Mouse (Mus musculus) heart, postnatal 0 days (tissue): ENCODE data around the gene Cxcl16. TPM values are rescaled to one million over a fixed set of nuclear protein-coding genes. Genes with fewer than 3 reads are reported as not detected.

ENCODE experiments used
- ATAC-seq: fragments of 200-750 bp; cut with Nextera tagmentation; 2 replicates; pipeline ENCODE4 v1.8.0; 2017; ENCODE audit warnings: low read depth, moderate number of reproducible peaks, moderate library complexity; ENCODE audit not compliant: insufficient read depth
- DNase-seq: peaks from one replicate; pipeline ENCODE4 v3.0.0-alpha.2; 2016; ENCODE audit warnings: low spot score
- H3K27ac ChIP-seq: fragments of 300-500 bp; sonication (generic); 2 replicates; pipeline ENCODE4 v1.5.1; 2014; ENCODE audit warnings: low read depth, mild to moderate bottlenecking
- H3K27me3 ChIP-seq: fragments of 300-500 bp; sonication (generic); 2 replicates; pipeline ENCODE4 v1.6.1; 2014; ENCODE audit warnings: low read length, mixed read lengths; ENCODE audit not compliant: control insufficient read depth, insufficient read depth
- H3K36me3 ChIP-seq: fragments of 300-500 bp; sonication (generic); replicated peaks from 2 replicates; pipeline ENCODE4 v1.6.1; 2014; ENCODE audit warnings: low read length, mixed read lengths; ENCODE audit not compliant: control insufficient read depth, insufficient read depth
- H3K4me1 ChIP-seq: fragments of 300-500 bp; sonication (generic); 2 replicates; pipeline ENCODE4 v1.6.1; 2014; ENCODE audit warnings: antibody characterized with exemption; ENCODE audit not compliant: control insufficient read depth, insufficient read depth
- H3K4me2 ChIP-seq: fragments of 300-500 bp; sonication (generic); 2 replicates; pipeline ENCODE4 v1.6.1; 2014; ENCODE audit warnings: low read depth, mild to moderate bottlenecking, low read length, moderate library complexity
- H3K4me3 ChIP-seq: fragments of 300-500 bp; sonication (generic); 2 replicates; pipeline ENCODE4 v1.5.1; 2014; ENCODE audit warnings: low read depth, low read length
- H3K9ac ChIP-seq: fragments of 300-500 bp; sonication (generic); replicated peaks from 2 replicates; pipeline ENCODE4 v1.6.1; 2014; ENCODE audit warnings: low read depth, low read length, mixed read lengths
- H3K9me3 ChIP-seq: fragments of 300-500 bp; sonication (generic); replicated peaks from 2 replicates; pipeline ENCODE4 v1.6.1; 2016; ENCODE audit warnings: low read length; ENCODE audit not compliant: control insufficient read depth
- CTCF ChIP-seq: IDR thresholded peaks from 2 replicates; pipeline ENCODE4 v1.5.1; 2016; ENCODE audit warnings: antibody characterized with exemption, control low read depth, low read depth
- EP300 ChIP-seq: IDR thresholded peaks from 2 replicates; pipeline ENCODE4 v1.6.1; 2016; ENCODE audit warnings: antibody characterized with exemption, low read depth
- WGBS: fragments of 180-500 bp; shearing (Covaris S2); extraction: QIAGEN DNeasy Blood & Tissue Kit; methylation state at CpG from one replicate; pipeline ENCODE4 v1.1.7; 2014; 5-methylcytosine and 5-hydroxymethylcytosine counted together
- polyA plus RNA-seq: library from polyadenylated mRNA; unstranded; fragments of >200 nt; fragmentation: Nextera tagmentation; extraction: Ambion mirVana; gene quantifications from 2 replicates; pipeline ENCODE4 v1.2.1, GENCODE M21; 2015
- total RNA-seq: library from RNA; depleted of rRNA; stranded (reverse); fragments of >200 nt; gene quantifications from 2 replicates; pipeline ENCODE4 v1.2.3, GENCODE M21; 2014; ENCODE audit warnings: low replicate concordance

The Cxcl16 gene
- total and polyA plus RNA-seq, 2 experiments from 2014 or later, result 5.9 to 9.8 TPM

- Histone ChIP-seq H3K4me2 (peak within 1 kb of the TSS; percentile 65), H3K4me3 (peak within 1 kb of the TSS; percentile 66), H3K27me3 (no peaks in the 10 kb centered on the region), H3K9me3 (no peaks in the 10 kb centered on the region), H3K27ac (peak within 1 kb of the TSS; percentile 94), H3K9ac (peak within 1 kb of the TSS; percentile 60), H3K4me1 (no peaks in the 10 kb centered on the region), H3K36me3 (peaks cover 15% of the 10 kb centered on the region)
- DNase-seq (peak; percentile 97), ATAC-seq (peak; percentile 99)
- WGBS, result under 1% methylated on average over 46 of the region's 46 CpGs
- peak; percentile 93 for TF ChIP-seq CTCF
- no peak for TF ChIP-seq EP300
These were observed 7.8 kb downstream of the Cxcl16 start, which contains the start of gene Med11 for GRCm38 (mm10) chr11:70451797-70452498. Med11 (plus strand) TSS chr11:70451919.

GRCm38 (mm10) chr11:70450926-70451325, 8.9 kb downstream of the Cxcl16 start:
- ATAC-seq, result no peak
- 73% methylated on average over 2 of the region's 2 CpGs for WGBS
- no peak overlapping the region for H3K4me2 ChIP-seq
- H3K4me3 ChIP-seq, result no peak overlapping the region
- H3K36me3 ChIP-seq, result peaks cover 15% of the 10 kb centered on the region
- no peaks in the 10 kb centered on the region for H3K4me1 ChIP-seq
- H3K27ac ChIP-seq, result no peak overlapping the region
- TF ChIP-seq EP300, result no peak
- no peak for TF ChIP-seq CTCF
- no peaks in the 10 kb centered on the region for H3K27me3 ChIP-seq
- H3K9ac ChIP-seq, result no peak overlapping the region
- DNase-seq, result no peak
- no peaks in the 10 kb centered on the region for H3K9me3 ChIP-seq

- Histone ChIP-seq H3K4me1 (no peaks in the 10 kb centered on the region), H3K36me3 (no peaks in the 10 kb centered on the region), H3K27me3 (no peaks in the 10 kb centered on the region), H3K9me3 (no peaks in the 10 kb centered on the region), H3K4me2 (no peak overlapping the region), H3K4me3 (no peak overlapping the region), H3K27ac (no peak overlapping the region), H3K9ac (no peak overlapping the region)
- ATAC-seq, result no peak
- WGBS, result 77% methylated on average over 1 of the region's 1 CpGs
- DNase-seq, result no peak
- TF ChIP-seq CTCF (no peak), EP300 (no peak)
These were observed 12.4 kb downstream of the Cxcl16 start for GRCm38 (mm10) chr11:70447373-70447772.

GRCm38 (mm10) chr11:70446756-70447155, 13.0 kb downstream of the Cxcl16 start:
- 22% methylated on average over 3 of the region's 3 CpGs for WGBS
- DNase-seq, result no peak

GRCm38 (mm10) chr11:70444667-70445066, 15.1 kb downstream of the Cxcl16 start:
- no peak for ATAC-seq
- Histone ChIP-seq H3K4me1 (no peaks in the 10 kb centered on the region), H3K27ac (no peak overlapping the region), H3K4me3 (no peak overlapping the region), H3K36me3 (peaks cover 7% of the 10 kb centered on the region), H3K4me2 (no peak overlapping the region), H3K9me3 (no peaks in the 10 kb centered on the region), H3K9ac (no peak overlapping the region), H3K27me3 (no peaks in the 10 kb centered on the region)
- DNase-seq, result no peak
- TF ChIP-seq CTCF (no peak), EP300 (no peak)
- 62% methylated on average over 6 of the region's 6 CpGs for WGBS

More at GRCm38 (mm10) chr11:70446756-70447155, 13.0 kb downstream of the Cxcl16 start:
- H3K36me3 ChIP-seq, result no peaks in the 10 kb centered on the region
- no peak overlapping the region for H3K4me2 ChIP-seq
- H3K4me3 ChIP-seq, result no peak overlapping the region
- no peaks in the 10 kb centered on the region for H3K27me3 ChIP-seq
- no peaks in the 10 kb centered on the region for H3K9me3 ChIP-seq
- no peak overlapping the region for H3K9ac ChIP-seq
- ATAC-seq, result no peak
- no peaks in the 10 kb centered on the region for H3K4me1 ChIP-seq
- no peak overlapping the region for H3K27ac ChIP-seq
- no peak for TF ChIP-seq CTCF

- H3K9me3 ChIP-seq, result no peaks in the 10 kb centered on the region
- H3K4me1 ChIP-seq, result no peaks in the 10 kb centered on the region
- WGBS, result 72% methylated on average over 3 of the region's 3 CpGs
- no peak overlapping the region for H3K27ac ChIP-seq
- no peak for DNase-seq
- no peak for ATAC-seq
- H3K36me3 ChIP-seq, result peaks cover 14% of the 10 kb centered on the region
- no peaks in the 10 kb centered on the region for H3K27me3 ChIP-seq
- no peak for TF ChIP-seq CTCF
- no peak for TF ChIP-seq EP300
- H3K4me2 ChIP-seq, result no peak overlapping the region
- no peak overlapping the region for H3K9ac ChIP-seq
- H3K4me3 ChIP-seq, result no peak overlapping the region
These were observed 15.8 kb downstream of the Cxcl16 start for GRCm38 (mm10) chr11:70443964-70444363.
